Mouse (Mus musculus) embryonic stem cell, embryonic (primary cell): ENCODE data around the gene Gm9913.

Experiments
- CTCF ChIA-PET, 4 experiments: fragments of 300-600 bp in 2 of 4; fragments of 350-600 bp in 2 of 4; sonication (Branson Sonifier 250); formaldehyde crosslinking; loops; one replicate each; lab custom pipeline; 2022; ENCODE audit warnings: inconsistent platforms in 2 of 4; lab: Charles Lee
- POLR2A ChIA-PET, 4 experiments: fragments of 300-600 bp in 2 of 4; fragments of 350-600 bp in 2 of 4; sonication (Branson Sonifier 250); formaldehyde crosslinking; loops; one replicate each; lab custom pipeline; 2022; ENCODE audit warnings: antibody characterized with exemption in 4 of 4, inconsistent platforms in 1 of 4; lab: Charles Lee

Gm9913 gene

DNA sequence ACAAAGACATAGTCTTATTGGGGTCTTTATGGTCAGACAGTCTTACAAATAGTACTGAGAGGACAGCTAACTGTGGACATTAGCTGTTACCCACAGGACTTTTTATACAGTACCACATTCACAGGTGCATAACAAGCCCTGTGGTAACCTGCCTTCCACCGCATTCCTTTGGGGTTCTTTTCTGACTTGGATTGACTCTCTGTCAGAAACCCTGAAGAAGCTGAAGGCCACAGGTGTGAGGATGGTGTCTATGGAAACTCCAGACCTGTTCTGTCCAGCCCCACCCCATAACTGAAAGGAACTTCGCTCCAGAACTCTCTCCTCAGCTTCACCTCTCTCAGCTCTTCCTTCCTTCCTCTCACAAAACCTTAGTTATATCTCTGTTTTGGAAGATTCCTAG lies 10.6 kb upstream of the Gm9913 start:
- POLR2A ChIA-PET = no interaction called here
- CTCF ChIA-PET = interaction anchor here in 2 of 4 experiments (0.5 to 1.0 kb wide), 2 partner anchors 11 to 1004 kb away, joined by 4 to 5 read pairs; partner anchors contain the start of gene Gm9913 (in 1 of the 2)

DNA sequence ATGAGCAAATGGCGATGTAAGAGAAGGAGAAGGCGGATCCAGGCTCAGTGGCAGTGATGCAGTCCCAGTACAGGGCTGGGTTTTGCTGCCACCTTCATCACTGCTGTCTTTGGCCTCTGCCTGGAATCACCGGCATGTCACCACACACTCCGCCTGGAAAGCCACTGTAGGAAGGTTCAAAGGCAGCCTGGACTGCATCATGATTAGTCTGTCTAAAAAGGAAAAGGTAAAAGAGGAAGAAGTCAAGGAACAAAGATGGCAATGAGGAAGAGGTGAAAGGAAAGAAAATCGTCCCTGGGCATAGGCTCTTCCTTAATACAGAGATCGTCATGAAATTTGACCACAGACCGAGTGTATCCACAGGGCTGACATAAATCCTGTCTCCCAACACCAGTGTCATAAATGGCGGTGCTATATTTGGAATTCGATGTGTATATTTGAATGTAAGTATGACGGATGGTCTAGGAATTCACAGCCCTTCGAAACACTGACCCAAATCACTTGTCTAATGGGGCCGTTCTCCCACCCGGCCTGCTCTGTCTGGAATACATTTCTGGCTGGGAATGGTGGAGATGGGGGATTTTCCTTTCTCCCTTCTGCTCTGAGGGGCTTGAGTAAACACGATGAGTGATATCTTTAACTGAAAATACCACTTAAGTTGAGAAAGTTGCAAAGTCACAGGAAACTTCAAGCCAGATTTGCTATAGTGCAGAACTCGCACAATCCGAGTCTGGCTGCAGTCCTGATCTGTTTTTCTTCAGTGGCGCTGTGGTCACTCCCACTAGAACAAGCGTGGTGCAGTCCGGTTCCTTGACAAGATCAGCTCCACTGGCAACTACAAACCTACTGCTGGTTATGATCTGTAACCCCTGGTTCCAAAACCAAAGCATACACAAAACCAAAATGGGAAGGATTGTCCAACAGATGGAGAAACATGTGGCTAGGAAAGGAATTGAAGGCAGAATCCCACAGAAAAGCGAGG lies 9.8 kb upstream of the Gm9913 start:
- ChIA-PET CTCF (interaction anchor here in 1 of 4 experiments (1.0 kb wide), 1 partner anchor 10 kb away, joined by 5 read pairs; the partner anchor contains the start of gene Gm9913), POLR2A (interaction anchor here in 1 of 4 experiments (0.6 kb wide), 1 partner anchor 427 kb away, joined by 7 read pairs; the partner anchor contains the start of gene Slc24a5)

DNA sequence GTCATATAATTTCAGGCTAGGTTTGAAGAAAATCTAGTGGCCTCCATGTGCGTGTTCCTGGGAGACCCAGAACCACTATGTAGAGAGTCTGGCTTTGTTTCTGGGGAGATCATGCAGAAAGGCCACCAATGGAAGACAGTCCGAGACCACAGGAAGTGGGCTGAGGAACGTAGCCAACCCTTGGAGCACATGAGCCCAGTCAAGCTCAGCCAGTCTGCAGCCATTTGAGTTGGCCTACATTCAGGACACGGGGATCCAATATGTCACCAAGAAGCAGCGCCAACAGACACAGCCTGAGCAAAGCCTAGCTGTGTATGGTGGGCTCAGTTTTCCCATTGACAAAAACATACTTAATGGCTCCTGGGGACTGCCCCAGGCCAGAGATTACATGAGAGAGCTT lies 8.2 kb upstream of the Gm9913 start:
- CTCF ChIA-PET = interaction anchor here in 1 of 4 experiments (0.6 kb wide), 1 partner anchor 963 kb away, joined by 4 read pairs; no protein-coding TSS in a partner anchor
- POLR2A ChIA-PET = interaction anchor here in 1 of 4 experiments (1.0 kb wide), 1 partner anchor 240 kb away, joined by 3 read pairs; no protein-coding TSS in a partner anchor

GRCm38 (mm10) chr2:125498216-125498615 lies 6.7 kb upstream of the Gm9913 start:
- ChIA-PET POLR2A (no interaction called here), CTCF (no interaction called here)

- POLR2A ChIA-PET = no interaction called here
- CTCF ChIA-PET = no interaction called here
Observed at GRCm38 (mm10) chr2:125501526-125501925, 3.4 kb upstream of the Gm9913 start.

DNA sequence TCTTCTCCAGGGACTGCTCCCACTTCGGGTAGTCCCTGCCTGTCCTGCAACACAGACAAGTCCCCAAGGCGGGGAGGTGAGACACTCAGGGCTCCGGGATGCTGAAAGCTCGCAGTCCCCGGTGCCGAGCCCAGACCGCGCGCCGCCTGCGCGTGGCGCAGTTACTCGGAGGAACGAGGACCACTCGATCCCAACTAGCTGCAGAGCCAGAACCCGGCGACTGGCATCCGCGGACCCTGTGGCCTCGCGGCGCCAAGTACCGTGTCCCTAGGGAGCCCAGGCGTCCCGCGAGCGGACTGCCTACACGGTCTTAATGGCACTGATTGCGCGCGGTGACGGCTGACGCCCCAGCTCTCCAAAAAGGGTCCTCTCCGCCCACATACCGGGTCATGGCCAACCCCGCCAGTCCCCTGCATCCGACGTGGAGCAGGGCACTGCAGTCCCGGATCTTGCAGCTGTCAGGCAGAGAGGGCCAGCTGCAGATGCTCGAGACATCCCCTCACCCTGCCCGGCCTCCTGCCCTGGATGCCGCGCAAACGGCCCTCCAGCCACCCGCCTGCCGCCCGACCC lies 942 bp downstream of the Gm9913 start:
- POLR2A ChIA-PET = interaction anchor here in 1 of 4 experiments (1.1 kb wide), 1 partner anchor 8 kb away, joined by 3 read pairs; no protein-coding TSS in a partner anchor
- CTCF ChIA-PET = interaction anchor here in 3 of 4 experiments (0.5 to 1.5 kb wide), 3 partner anchors 11 to 923 kb away, joined by 3 to 5 read pairs (median 4); no protein-coding TSS in a partner anchor

DNA sequence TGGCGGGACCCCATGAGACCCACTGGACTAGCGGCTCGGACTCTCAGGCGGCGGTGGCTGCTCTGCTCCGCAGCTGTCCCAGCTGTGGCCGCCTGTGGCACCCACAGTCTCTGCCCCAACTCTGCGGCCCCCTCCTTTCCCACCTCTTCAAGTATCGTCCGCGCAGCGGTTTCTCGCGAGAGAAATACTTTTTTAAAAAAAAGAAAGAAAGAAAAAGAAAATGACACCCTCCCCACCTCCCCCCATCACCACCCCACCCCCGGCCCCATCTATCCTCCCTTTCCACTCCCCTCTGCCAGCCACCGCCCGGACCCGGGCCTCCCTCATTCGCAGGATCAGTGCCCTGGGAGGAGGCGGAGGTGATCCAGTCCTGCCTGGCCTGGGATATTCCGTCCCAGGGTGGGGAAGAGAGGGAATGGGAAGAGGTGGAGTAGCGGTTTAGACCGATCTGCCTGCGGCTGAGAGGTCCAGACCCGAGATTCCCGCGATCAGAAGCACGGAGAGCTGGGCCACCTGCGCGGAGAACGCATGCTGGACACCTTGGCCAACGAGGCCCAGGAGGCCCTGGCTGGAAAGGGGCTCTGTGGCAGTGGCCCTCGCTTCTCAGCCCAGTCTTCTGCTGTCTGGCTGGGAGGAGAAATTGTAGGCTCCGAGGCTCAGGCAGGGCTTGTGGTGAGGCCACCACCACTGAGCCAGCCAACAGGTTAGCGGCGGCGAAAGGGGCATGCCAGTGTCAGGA lies 1.6 kb downstream of the Gm9913 start:
- CTCF ChIA-PET = interaction anchor here in 2 of 4 experiments (0.7 to 1.5 kb wide), 2 partner anchors 12 to 543 kb away, joined by 3 to 5 read pairs; no protein-coding TSS in a partner anchor
- POLR2A ChIA-PET = interaction anchor here in 1 of 4 experiments (0.7 kb wide), 1 partner anchor 239 kb away, joined by 3 read pairs; no protein-coding TSS in a partner anchor

DNA sequence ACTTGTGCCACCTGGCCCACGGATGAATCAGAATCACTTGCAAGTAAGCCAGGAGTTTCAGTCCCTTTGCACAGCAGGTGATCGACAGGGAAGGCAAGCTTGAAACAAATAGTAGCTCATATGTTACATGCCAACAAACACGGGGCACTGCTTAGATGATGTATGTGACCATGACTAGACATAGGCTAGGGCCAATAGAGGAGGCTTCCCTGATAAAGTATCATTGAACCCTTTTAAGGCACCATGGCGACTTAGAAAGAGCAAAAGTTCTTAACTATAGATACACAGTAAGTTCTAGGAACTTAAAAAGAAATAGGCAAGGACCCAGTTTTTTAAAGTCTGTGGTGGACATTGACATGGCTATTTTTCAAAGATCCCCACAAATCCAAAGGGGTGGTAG lies 3.0 kb downstream of the Gm9913 start, which contains the start of gene Fbn1:
Fbn1 (minus strand) TSS at position 101 of the 400 bp plus-strand sequence.
- CTCF ChIA-PET = no interaction called here
- POLR2A ChIA-PET = no interaction called here

GRCm38 (mm10) chr2:125508381-125508780 lies 3.5 kb downstream of the Gm9913 start:
- ChIA-PET POLR2A (no interaction called here), CTCF (no interaction called here)

DNA sequence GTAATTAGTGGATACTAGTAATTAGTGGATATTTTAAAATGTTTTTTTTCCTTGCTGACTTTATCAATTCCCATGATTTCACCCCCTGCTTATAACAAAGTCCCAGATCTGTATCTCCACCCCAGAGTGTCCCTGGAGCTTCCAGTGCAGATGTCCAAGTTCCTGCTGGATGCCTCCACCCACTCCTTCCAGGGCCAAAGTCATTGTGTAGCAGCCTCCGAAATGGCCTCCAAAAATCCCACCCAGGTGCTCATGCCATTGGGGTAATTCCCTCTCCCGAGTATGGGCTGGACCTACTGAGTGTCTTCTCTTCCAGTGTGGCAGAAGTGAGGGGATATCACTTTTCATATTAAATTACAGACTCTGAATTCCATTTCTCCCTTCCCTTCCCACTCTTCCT lies 5.9 kb downstream of the Gm9913 start:
- CTCF ChIA-PET = no interaction called here

DNA sequence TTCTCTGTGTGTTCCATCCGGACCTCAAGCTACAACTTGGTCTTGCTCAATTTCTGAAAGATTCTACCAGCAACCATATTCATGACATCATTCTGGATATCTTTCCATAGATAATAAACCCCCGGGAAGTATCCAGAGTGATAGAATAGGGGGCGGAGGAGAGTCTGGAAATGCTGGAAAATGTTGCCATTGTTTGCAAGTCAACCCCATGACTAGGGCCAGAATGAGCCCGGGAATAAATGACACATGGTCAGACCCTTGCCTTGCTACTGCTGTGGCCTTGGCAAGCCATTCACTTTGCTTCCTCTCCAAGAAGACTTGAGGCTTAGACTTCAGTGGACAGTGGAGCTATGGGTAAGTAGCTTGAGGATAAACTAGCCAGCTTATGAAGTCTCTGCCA lies 7.0 kb downstream of the Gm9913 start:
- ChIA-PET CTCF (no interaction called here), POLR2A (no interaction called here)

More for the DNA sequence above, 5.9 kb downstream of the Gm9913 start:
- POLR2A ChIA-PET = interaction anchor here in 1 of 4 experiments (0.7 kb wide), 1 partner anchor 656 kb away, joined by 6 read pairs; no protein-coding TSS in a partner anchor

DNA sequence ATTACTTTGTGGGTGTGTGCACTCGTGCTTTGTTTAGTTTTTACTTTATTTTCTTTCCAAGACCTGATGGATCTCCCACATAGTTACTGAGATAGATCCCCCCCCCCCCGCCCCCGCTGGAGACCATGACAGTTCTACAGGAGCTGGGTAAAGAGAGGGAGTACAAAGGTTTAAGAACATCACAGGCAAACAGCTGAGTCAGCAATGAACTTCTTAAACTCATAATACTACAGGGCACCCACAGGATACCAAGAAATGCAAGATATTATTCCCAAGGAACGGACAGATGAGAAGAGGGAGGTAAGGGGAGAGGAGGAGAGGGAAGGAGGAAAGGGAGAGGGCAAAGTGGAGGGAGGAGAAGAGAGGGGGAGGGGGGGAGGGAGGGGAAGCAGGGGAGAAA lies 7.7 kb downstream of the Gm9913 start:
- ChIA-PET CTCF (no interaction called here), POLR2A (no interaction called here)

GRCm38 (mm10) chr2:125514391-125514790 lies 9.5 kb downstream of the Gm9913 start:
- ChIA-PET POLR2A (interaction anchor here in 1 of 4 experiments (1.3 kb wide), 1 partner anchor 9 kb away, joined by 3 read pairs; the partner anchor contains the start of gene Gm9913), CTCF (interaction anchor here in 1 of 4 experiments (0.5 kb wide), 1 partner anchor 159 kb away, joined by 9 read pairs; the partner anchor contains the start of gene Eid1)

GRCm38 (mm10) chr2:125515291-125516057 lies 10.6 kb downstream of the Gm9913 start:
- POLR2A ChIA-PET = no interaction called here
- CTCF ChIA-PET = no interaction called here

DNA sequence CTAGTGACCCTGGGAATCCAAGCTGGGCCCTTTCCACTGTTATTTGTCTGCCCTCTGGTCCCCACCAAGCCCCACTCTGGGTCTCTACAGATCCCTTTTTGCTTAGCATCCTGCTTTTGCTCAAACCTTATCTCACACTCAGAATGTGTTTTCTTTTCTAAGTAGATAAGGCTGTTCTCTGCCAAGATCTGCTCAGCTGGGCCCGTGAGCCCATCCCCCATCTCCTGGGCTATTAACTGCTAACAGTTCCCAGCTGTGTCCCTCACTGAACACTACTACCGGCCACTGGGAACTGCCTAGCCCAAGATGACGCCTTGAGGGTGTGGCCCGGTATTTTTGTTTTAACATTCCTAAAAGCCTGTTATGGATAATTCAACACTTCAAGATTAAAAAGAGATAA lies 11.7 kb downstream of the Gm9913 start:
- ChIA-PET POLR2A (interaction anchor here in 1 of 4 experiments (0.5 kb wide), 1 partner anchor 297 kb away, joined by 3 read pairs; no protein-coding TSS in a partner anchor), CTCF (no interaction called here)

GRCm38 (mm10) chr2:125525484-125525883 lies 20.6 kb downstream of the Gm9913 start:
- ChIA-PET CTCF (no interaction called here), POLR2A (no interaction called here)

- CTCF ChIA-PET = no interaction called here
Observed at GRCm38 (mm10) chr2:125526566-125526965, 21.7 kb downstream of the Gm9913 start.

GRCm38 (mm10) chr2:125530665-125531064 lies 25.8 kb downstream of the Gm9913 start:
- ChIA-PET POLR2A (no interaction called here), CTCF (no interaction called here)

More at GRCm38 (mm10) chr2:125526566-125526965, 21.7 kb downstream of the Gm9913 start:
- POLR2A ChIA-PET = no interaction called here
